Mouse (Mus musculus) liver, embryonic 13.5 days (tissue): ENCODE measurements at regions not wholly inside any gene's neighbourhood (a gene's known extent, or its start where the extent isn't known, plus 50 kb on each side); places are given as distances from the start of the nearest gene placed in this dataset.

Source experiments
- ATAC-seq: fragments of 200-750 bp; cut with Nextera tagmentation; 2 replicates; pipeline ENCODE4 v1.8.0; 2017; ENCODE audit warnings: low read depth, mild to moderate bottlenecking, moderate number of reproducible peaks, moderate library complexity
- DNase-seq: peaks from one replicate; pipeline ENCODE4 v3.0.0; 2022
- H3K27ac ChIP-seq: fragments of 300-500 bp; sonication (generic); 2 replicates; pipeline ENCODE4 v1.5.1; 2015; ENCODE audit warnings: moderate library complexity, mild to moderate bottlenecking, inconsistent platforms
- H3K27me3 ChIP-seq: fragments of 300-500 bp; sonication (generic); 2 replicates; pipeline ENCODE4 v1.6.1; 2015; ENCODE audit warnings: mild to moderate bottlenecking, inconsistent platforms
- H3K36me3 ChIP-seq: fragments of 300-500 bp; sonication (generic); 2 replicates; pipeline ENCODE4 v1.6.1; 2015; ENCODE audit warnings: mild to moderate bottlenecking, inconsistent platforms
- H3K4me1 ChIP-seq: fragments of 300-500 bp; sonication (generic); replicated peaks from 2 replicates; pipeline ENCODE4 v1.6.1; 2015; ENCODE audit warnings: inconsistent platforms
- H3K4me2 ChIP-seq: fragments of 300-500 bp; sonication (generic); 2 replicates; pipeline ENCODE4 v1.6.1; 2015; ENCODE audit warnings: inconsistent platforms, mild to moderate bottlenecking, moderate library complexity
- H3K4me3 ChIP-seq: fragments of 300-500 bp; sonication (generic); replicated peaks from 2 replicates; pipeline ENCODE4 v1.5.1; 2015; ENCODE audit warnings: mild to moderate bottlenecking, inconsistent platforms
- H3K9ac ChIP-seq: fragments of 300-500 bp; sonication (generic); 2 replicates; pipeline ENCODE4 v1.6.1; 2015; ENCODE audit warnings: mild to moderate bottlenecking, inconsistent platforms
- H3K9me3 ChIP-seq: fragments of 300-500 bp; sonication (generic); replicated peaks from 2 replicates; pipeline ENCODE4 v1.6.1; 2016; ENCODE audit warnings: inconsistent platforms
- WGBS: fragments of 180-500 bp; shearing (Covaris S2); methylation state at CpG from one replicate; pipeline ENCODE4 v1.1.7; 2015; ENCODE audit not compliant: insufficient replicate concordance; 5-methylcytosine and 5-hydroxymethylcytosine counted together

- no peak overlapping the region for H3K27ac ChIP-seq
- no peak for ATAC-seq
- H3K9me3 ChIP-seq = no peaks in the 10 kb centered on the region
- DNase-seq = no peak
- H3K9ac ChIP-seq = no peak overlapping the region
- no peak overlapping the region for H3K4me3 ChIP-seq
- H3K27me3 ChIP-seq = no peaks in the 10 kb centered on the region
- no peaks in the 10 kb centered on the region for H3K4me1 ChIP-seq
- H3K36me3 ChIP-seq = no peaks in the 10 kb centered on the region
- WGBS = 28% methylated on average over 3 of the region's 3 CpGs
- no peak overlapping the region for H3K4me2 ChIP-seq
Measured at GRCm38 (mm10) chr8:8892996-8893395, 202.7 kb upstream of the Arglu1 start.

DNA sequence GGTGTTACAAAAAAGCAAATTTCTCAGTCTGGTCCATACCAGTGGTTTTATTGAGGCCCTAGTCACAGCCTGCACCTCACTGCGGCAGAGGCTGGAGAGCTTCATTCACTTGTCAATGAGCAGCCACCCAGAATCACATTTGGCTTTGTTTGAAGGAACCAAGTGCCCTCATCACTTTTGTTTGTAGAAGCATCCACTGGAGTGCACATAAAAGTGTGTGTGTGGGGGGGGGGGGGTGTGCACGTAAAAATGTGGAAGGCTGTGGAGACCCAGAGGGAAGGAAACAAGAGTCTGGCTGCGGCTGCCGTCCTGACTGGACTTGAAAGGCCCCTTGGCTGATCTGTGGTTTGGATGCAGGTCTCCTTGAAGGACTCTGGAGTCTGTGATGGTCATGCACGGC lies 187.0 kb upstream of the Arglu1 start:
- H3K9me3 ChIP-seq = no peaks in the 10 kb centered on the region
- no peak overlapping the region for H3K9ac ChIP-seq
- WGBS = 66% methylated on average over 5 of the region's 5 CpGs
- H3K36me3 ChIP-seq = no peaks in the 10 kb centered on the region
- H3K4me1 ChIP-seq = no peaks in the 10 kb centered on the region
- no peak overlapping the region for H3K4me2 ChIP-seq
- no peaks in the 10 kb centered on the region for H3K27me3 ChIP-seq
- no peak for ATAC-seq
- no peak overlapping the region for H3K4me3 ChIP-seq
- DNase-seq = no peak
- no peak overlapping the region for H3K27ac ChIP-seq

DNA sequence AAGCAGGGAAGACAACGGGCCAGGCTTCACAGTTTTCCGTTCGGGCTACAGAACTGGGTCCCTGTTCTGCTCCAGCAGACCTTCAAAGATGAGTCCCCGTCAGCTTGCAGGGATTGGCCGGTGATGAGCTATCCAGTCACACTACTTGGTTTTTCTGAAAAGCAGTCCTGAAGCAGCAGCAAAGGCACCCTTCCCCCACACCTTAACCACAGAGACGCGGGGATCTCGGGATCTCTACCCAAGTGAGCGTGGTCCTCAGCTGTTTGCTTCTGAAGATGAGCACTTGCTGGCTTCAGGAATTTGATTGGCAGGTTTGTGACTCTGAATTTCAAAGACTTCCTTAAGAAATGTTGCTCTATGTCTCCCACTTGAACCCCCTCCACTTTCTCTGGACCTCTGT lies 186.6 kb upstream of the Arglu1 start:
- Histone ChIP-seq H3K36me3 (no peaks in the 10 kb centered on the region), H3K4me3 (no peak overlapping the region), H3K9me3 (no peaks in the 10 kb centered on the region), H3K4me2 (no peak overlapping the region), H3K27me3 (no peaks in the 10 kb centered on the region), H3K4me1 (no peaks in the 10 kb centered on the region), H3K9ac (no peak overlapping the region), H3K27ac (no peak overlapping the region)
- no peak for DNase-seq
- no peak for ATAC-seq
- WGBS = 53% methylated on average over 9 of the region's 9 CpGs

DNA sequence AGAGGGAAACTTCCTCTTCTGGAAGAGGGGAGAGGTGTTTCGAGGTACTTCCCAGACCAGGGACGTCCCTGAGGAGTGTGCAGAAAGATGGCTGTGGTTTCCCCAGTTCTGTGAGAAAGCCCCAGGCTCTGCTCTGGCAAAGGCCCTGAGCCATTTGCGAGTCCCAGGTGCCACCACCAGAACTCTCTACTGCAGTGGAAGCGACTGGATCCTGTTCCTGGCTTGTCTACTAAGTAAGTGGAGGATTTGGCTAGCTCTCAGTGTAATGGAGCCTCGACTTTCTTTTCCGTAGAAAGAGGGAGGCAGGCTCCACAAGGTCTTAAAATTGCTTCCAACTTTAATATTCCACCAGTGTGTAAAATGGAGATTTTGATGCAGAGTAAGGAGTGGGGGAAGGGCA lies 186.1 kb upstream of the Arglu1 start:
- no peak for ATAC-seq
- 41% methylated on average over 6 of the region's 6 CpGs for WGBS
- H3K9ac ChIP-seq = no peak overlapping the region
- H3K27me3 ChIP-seq = no peaks in the 10 kb centered on the region
- H3K27ac ChIP-seq = no peak overlapping the region
- no peaks in the 10 kb centered on the region for H3K4me1 ChIP-seq
- H3K9me3 ChIP-seq = no peaks in the 10 kb centered on the region
- no peaks in the 10 kb centered on the region for H3K36me3 ChIP-seq
- no peak overlapping the region for H3K4me3 ChIP-seq
- no peak for DNase-seq
- H3K4me2 ChIP-seq = no peak overlapping the region

DNA sequence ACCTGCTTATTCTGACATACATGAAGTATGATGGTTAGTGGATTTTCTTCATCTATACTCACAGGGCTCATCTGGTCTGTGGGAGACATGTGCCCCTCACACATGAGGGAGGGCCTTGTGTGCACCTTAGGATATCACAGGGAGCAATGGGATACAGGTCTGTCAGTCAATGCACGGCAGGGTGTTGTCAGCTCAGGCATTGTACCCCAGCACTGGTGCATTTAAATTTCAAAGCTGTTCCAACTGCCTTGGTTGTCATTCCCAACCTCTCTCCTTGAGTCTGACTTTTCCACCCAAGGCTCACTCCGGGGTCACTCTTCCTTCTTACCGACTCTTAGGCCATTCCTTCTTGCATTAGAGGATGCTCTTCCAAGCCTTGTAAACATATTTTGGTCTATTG lies 181.6 kb upstream of the Arglu1 start:
- no peak for ATAC-seq
- no peak for DNase-seq
- Histone ChIP-seq H3K9me3 (no peaks in the 10 kb centered on the region), H3K4me2 (no peak overlapping the region), H3K27me3 (no peaks in the 10 kb centered on the region), H3K4me3 (no peak overlapping the region), H3K9ac (no peak overlapping the region), H3K27ac (no peak overlapping the region), H3K36me3 (no peaks in the 10 kb centered on the region), H3K4me1 (no peaks in the 10 kb centered on the region)
- 62% methylated on average over 3 of the region's 3 CpGs for WGBS

DNA sequence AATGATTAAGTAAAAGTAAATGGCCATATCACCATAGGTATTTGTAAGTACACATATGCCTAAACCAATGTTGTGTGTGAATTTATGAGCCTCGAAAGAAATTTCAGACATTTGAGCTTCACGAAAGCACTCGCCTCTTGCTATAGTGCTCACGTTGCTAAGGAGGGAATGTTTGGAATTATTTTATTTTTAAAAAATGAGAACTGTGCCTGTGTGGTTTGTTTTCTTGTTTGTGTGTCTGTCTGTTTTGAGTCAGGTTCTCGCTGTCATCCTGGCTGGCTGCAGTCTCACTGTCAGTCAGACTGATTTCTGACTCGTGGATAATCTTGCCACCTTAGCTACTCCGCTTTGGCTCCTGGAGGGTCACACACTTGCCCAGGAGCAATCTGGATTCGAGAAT lies 180.7 kb upstream of the Arglu1 start:
- ATAC-seq (no peak), DNase-seq (no peak)
- Histone ChIP-seq H3K9ac (no peak overlapping the region), H3K27me3 (no peaks in the 10 kb centered on the region), H3K27ac (no peak overlapping the region), H3K36me3 (no peaks in the 10 kb centered on the region), H3K4me2 (no peak overlapping the region), H3K4me3 (no peak overlapping the region), H3K4me1 (no peaks in the 10 kb centered on the region), H3K9me3 (no peaks in the 10 kb centered on the region)
- 64% methylated on average over 8 of the region's 8 CpGs for WGBS

DNA sequence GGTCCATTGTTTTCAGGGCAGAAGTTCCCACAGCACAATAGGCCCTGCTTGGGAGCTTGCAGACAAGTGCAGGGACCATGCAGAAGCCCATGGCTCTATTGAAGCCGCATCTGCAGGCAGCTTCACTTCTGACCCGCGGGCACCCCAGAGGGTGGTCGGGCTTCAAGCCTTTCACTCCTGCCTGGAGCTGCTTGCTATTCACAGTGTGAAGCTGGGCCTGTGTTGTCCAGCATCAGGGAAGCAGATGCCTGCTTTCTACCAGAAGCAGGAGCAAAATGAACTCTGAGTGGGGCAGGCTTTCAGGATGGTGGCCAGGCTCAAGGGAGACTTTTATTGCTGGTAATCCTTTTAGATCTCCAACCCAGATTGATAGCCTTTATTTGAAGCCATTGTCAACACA lies 180.2 kb upstream of the Arglu1 start:
- no peak overlapping the region for H3K4me3 ChIP-seq
- ATAC-seq = no peak
- H3K27me3 ChIP-seq = no peaks in the 10 kb centered on the region
- 21% methylated on average over 4 of the region's 4 CpGs for WGBS
- H3K4me1 ChIP-seq = no peaks in the 10 kb centered on the region
- no peak overlapping the region for H3K4me2 ChIP-seq
- no peak overlapping the region for H3K9ac ChIP-seq
- H3K9me3 ChIP-seq = no peaks in the 10 kb centered on the region
- no peak for DNase-seq
- H3K36me3 ChIP-seq = no peaks in the 10 kb centered on the region
- no peak overlapping the region for H3K27ac ChIP-seq

DNA sequence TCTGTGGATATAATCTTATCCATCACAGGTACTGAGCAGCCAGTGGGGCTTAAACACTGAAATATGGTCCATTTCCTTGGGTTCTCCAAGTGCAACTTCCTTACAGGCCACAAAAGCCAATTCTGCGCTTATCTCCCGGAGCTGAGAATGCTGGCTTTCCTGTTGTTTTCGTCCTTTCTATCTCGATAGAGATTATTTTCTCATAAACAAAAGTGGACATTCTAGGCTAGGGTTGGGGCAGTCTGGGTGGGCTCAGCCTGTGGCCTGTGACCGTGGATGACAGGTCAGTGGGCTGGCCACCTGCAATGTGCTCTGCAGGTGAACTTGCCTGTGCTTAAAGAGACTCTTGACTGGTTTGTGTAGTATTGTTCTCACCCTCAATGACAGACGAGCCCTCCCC lies 179.0 kb upstream of the Arglu1 start:
- ATAC-seq (no peak), DNase-seq (no peak)
- no peak overlapping the region for H3K4me3 ChIP-seq
- H3K27ac ChIP-seq = no peak overlapping the region
- H3K9ac ChIP-seq = no peak overlapping the region
- H3K4me1 ChIP-seq = no peaks in the 10 kb centered on the region
- no peaks in the 10 kb centered on the region for H3K36me3 ChIP-seq
- no peak overlapping the region for H3K4me2 ChIP-seq
- WGBS = 32% methylated on average over 6 of the region's 6 CpGs
- no peaks in the 10 kb centered on the region for H3K9me3 ChIP-seq
- no peaks in the 10 kb centered on the region for H3K27me3 ChIP-seq

DNA sequence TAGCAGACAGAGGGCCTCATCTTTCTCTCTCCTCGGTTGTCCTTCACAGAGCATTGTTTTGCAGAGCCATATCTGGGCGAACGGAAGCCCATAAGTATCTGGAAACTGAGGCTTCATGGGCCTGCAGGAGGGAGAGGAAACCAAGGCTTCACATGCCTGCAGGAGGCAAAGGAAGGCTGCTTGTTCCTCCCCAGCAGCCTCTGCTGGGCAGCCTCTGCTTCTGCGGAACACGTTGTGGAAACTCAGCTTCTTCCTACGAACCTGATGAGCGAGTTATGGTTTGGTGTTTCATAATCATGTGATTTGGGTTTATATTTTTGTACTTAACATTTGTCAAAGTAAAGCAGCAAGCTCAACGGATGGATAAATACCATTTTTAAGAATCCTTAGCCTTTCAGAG lies 177.6 kb upstream of the Arglu1 start:
- H3K4me2 ChIP-seq = no peak overlapping the region
- no peaks in the 10 kb centered on the region for H3K4me1 ChIP-seq
- no peaks in the 10 kb centered on the region for H3K27me3 ChIP-seq
- no peak for ATAC-seq
- no peak for DNase-seq
- no peak overlapping the region for H3K27ac ChIP-seq
- no peaks in the 10 kb centered on the region for H3K36me3 ChIP-seq
- no peaks in the 10 kb centered on the region for H3K9me3 ChIP-seq
- H3K4me3 ChIP-seq = no peak overlapping the region
- no peak overlapping the region for H3K9ac ChIP-seq
- 40% methylated on average over 8 of the region's 8 CpGs for WGBS

- no peaks in the 10 kb centered on the region for H3K9me3 ChIP-seq
- no peaks in the 10 kb centered on the region for H3K36me3 ChIP-seq
- no peak for ATAC-seq
- H3K9ac ChIP-seq = no peak overlapping the region
- no peak for DNase-seq
- no peak overlapping the region for H3K4me2 ChIP-seq
- WGBS = 36% methylated on average over 9 of the region's 9 CpGs
- no peak overlapping the region for H3K27ac ChIP-seq
- no peaks in the 10 kb centered on the region for H3K27me3 ChIP-seq
- no peaks in the 10 kb centered on the region for H3K4me1 ChIP-seq
- H3K4me3 ChIP-seq = no peak overlapping the region
Measured at GRCm38 (mm10) chr8:8867126-8867777, 176.9 kb upstream of the Arglu1 start.

GRCm38 (mm10) chr8:8862767-8863166 lies 172.4 kb upstream of the Arglu1 start:
- Histone ChIP-seq H3K27ac (no peak overlapping the region), H3K27me3 (no peaks in the 10 kb centered on the region), H3K4me1 (no peaks in the 10 kb centered on the region), H3K9me3 (no peaks in the 10 kb centered on the region), H3K4me3 (no peak overlapping the region), H3K4me2 (no peak overlapping the region), H3K9ac (no peak overlapping the region), H3K36me3 (no peaks in the 10 kb centered on the region)
- no peak for DNase-seq
- ATAC-seq = no peak
- 74% methylated on average over 6 of the region's 6 CpGs for WGBS

DNA sequence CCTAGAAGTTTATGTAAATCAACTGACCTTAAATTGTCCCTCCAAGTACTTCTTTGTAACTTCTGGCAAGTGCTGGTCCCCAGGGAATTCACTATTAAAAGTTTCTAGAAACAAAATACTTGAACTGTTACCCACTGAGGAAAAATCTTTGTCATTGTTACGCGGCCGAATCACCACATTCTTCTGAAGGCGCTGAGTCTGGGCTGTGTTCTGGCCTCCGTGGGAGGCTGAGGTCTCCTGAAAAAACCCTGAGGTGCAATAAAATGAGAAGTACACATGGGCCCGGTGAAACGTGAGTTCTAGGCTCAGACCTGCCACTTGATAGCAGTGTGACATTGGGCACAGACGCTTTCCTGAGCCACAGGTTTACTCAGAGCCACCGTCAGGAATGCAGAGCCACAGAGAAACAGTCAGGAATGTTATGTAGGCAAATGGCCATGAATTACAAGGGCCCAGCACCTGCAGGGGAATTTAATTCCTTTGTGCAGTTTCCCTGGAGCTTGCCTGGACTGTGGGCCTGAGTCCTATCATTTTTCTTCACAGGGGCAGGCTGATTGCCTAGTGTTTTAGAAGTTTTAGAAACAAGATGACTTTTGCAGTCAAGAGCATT lies 171.1 kb upstream of the Arglu1 start:
- DNase-seq (no peak), ATAC-seq (no peak)
- H3K9ac ChIP-seq = no peak overlapping the region
- H3K27ac ChIP-seq = no peak overlapping the region
- no peak overlapping the region for H3K4me3 ChIP-seq
- H3K36me3 ChIP-seq = no peaks in the 10 kb centered on the region
- H3K27me3 ChIP-seq = no peaks in the 10 kb centered on the region
- H3K4me1 ChIP-seq = no peaks in the 10 kb centered on the region
- no peak overlapping the region for H3K4me2 ChIP-seq
- H3K9me3 ChIP-seq = no peaks in the 10 kb centered on the region
- 63% methylated on average over 9 of the region's 9 CpGs for WGBS
